Mouse (Mus musculus) lung, embryonic 14.5 days (tissue): ENCODE results near the gene Ddx25. TPM values are rescaled to one million over a fixed set of nuclear protein-coding genes. Genes with fewer than 3 reads are reported as not detected.

Experiments used
- ATAC-seq: fragments of 200-750 bp; cut with Nextera tagmentation; 2 replicates; pipeline ENCODE4 v1.8.0; 2017; ENCODE audit warnings: mild to moderate bottlenecking, moderate TSS enrichment, moderate library complexity; ENCODE audit not compliant: insufficient read depth
- DNase-seq: peaks from one replicate; pipeline ENCODE4 v3.0.0-alpha.2; 2015
- H3K27ac ChIP-seq: fragments of 300-500 bp; sonication (generic); 2 replicates; pipeline ENCODE4 v1.5.1; 2014; ENCODE audit warnings: low read depth, mild to moderate bottlenecking, moderate library complexity
- H3K27me3 ChIP-seq: fragments of 300-500 bp; sonication (generic); 2 replicates; pipeline ENCODE4 v1.6.1; 2014; ENCODE audit warnings: low read length, control low read depth; ENCODE audit not compliant: insufficient read depth
- H3K36me3 ChIP-seq: fragments of 300-500 bp; sonication (generic); 2 replicates; pipeline ENCODE4 v1.6.1; 2014; ENCODE audit warnings: control low read depth; ENCODE audit not compliant: insufficient read depth
- H3K4me1 ChIP-seq: fragments of 300-500 bp; sonication (generic); 2 replicates; pipeline ENCODE4 v1.6.1; 2014; ENCODE audit warnings: antibody characterized with exemption, control low read depth; ENCODE audit not compliant: insufficient read depth
- H3K4me2 ChIP-seq: fragments of 300-500 bp; sonication (generic); 2 replicates; pipeline ENCODE4 v1.6.1; 2014; ENCODE audit warnings: mild to moderate bottlenecking
- H3K4me3 ChIP-seq: fragments of 300-500 bp; sonication (generic); 2 replicates; pipeline ENCODE4 v1.5.1; 2014; ENCODE audit warnings: low read depth, low read length
- H3K9ac ChIP-seq: fragments of 300-500 bp; sonication (generic); 2 replicates; pipeline ENCODE4 v1.6.1; 2014
- H3K9me3 ChIP-seq: fragments of 300-500 bp; sonication (generic); 2 replicates; pipeline ENCODE4 v1.6.1; 2016; ENCODE audit warnings: low read depth, low read length, control low read depth
- CTCF ChIP-seq: IDR thresholded peaks from 2 replicates; pipeline ENCODE4 v1.5.1; 2016; ENCODE audit warnings: antibody characterized with exemption, low read depth
- WGBS: fragments of 180-500 bp; shearing (Covaris S2); extraction: QIAGEN DNeasy Blood & Tissue Kit; methylation state at CpG from one replicate; pipeline ENCODE4 v1.1.7; 2014; 5-methylcytosine and 5-hydroxymethylcytosine counted together
- polyA plus RNA-seq: library from polyadenylated mRNA; unstranded; fragments of >200 nt; fragmentation: Nextera tagmentation; extraction: Ambion mirVana; gene quantifications from 2 replicates; pipeline ENCODE4 v1.2.1, GENCODE M21; 2014

The Ddx25 gene
- polyA plus RNA-seq, 1 experiment from 2014 or later: 1.9 TPM

- ATAC-seq: no peak
- H3K36me3 ChIP-seq: no peaks in the 10 kb centered on the region
Observed at GRCm38 (mm10) chr9:35529141-35529540, 29.2 kb downstream of the Ddx25 start.

GRCm38 (mm10) chr9:35523941-35524411, 34.4 kb downstream of the Ddx25 start:
- ATAC-seq (peak; percentile 83), DNase-seq (peak; percentile 89)
- no peaks in the 10 kb centered on the region for H3K36me3 ChIP-seq
- no peak overlapping the region for H3K9ac ChIP-seq
- 18% methylated on average over 7 of the region's 7 CpGs for WGBS
- H3K9me3 ChIP-seq: no peaks in the 10 kb centered on the region
- H3K4me1 ChIP-seq: peaks cover 3% of the 10 kb centered on the region
- peak; percentile 86 for TF ChIP-seq CTCF
- 0 out of 2 replicates have a peak overlapping the region, but pooled peaks have one; percentile 4 for H3K4me2 ChIP-seq
- H3K27ac ChIP-seq: no peak overlapping the region; the same call in 1 of the 2 replicates
- no peak overlapping the region for H3K4me3 ChIP-seq
- H3K27me3 ChIP-seq: no peaks in the 10 kb centered on the region

More at GRCm38 (mm10) chr9:35529141-35529540, 29.2 kb downstream of the Ddx25 start:
- WGBS: 43% methylated on average over 3 of the region's 3 CpGs
- no peaks in the 10 kb centered on the region for H3K27me3 ChIP-seq
- H3K9ac ChIP-seq: no peak overlapping the region
- no peak for DNase-seq
- peaks cover 2% of the 10 kb centered on the region; the same call in 1 of the 2 replicates for H3K4me1 ChIP-seq
- H3K27ac ChIP-seq: no peak overlapping the region; the same call in 1 of the 2 replicates
- no peak overlapping the region for H3K4me2 ChIP-seq
- H3K9me3 ChIP-seq: no peaks in the 10 kb centered on the region
- TF ChIP-seq CTCF: no peak
- H3K4me3 ChIP-seq: no peak overlapping the region

- peak; percentile 82 for DNase-seq
- 24% methylated on average over 5 of the region's 5 CpGs for WGBS
Observed at GRCm38 (mm10) chr9:35523541-35523940, 34.8 kb downstream of the Ddx25 start.

GRCm38 (mm10) chr9:35522821-35523515, 35.4 kb downstream of the Ddx25 start:
- Histone ChIP-seq H3K4me2 (no peak overlapping the region), H3K27ac (no peak overlapping the region), H3K36me3 (no peaks in the 10 kb centered on the region), H3K9me3 (no peaks in the 10 kb centered on the region), H3K4me3 (no peak overlapping the region), H3K27me3 (no peaks in the 10 kb centered on the region), H3K9ac (no peak overlapping the region), H3K4me1 (peaks cover 3% of the 10 kb centered on the region)
- TF ChIP-seq CTCF: no peak
- ATAC-seq (peak; percentile 22; the same call in 1 of the 2 replicates), DNase-seq (peak; percentile 41)
- 63% methylated on average over 1 of the region's 1 CpGs for WGBS

More at GRCm38 (mm10) chr9:35523541-35523940, 34.8 kb downstream of the Ddx25 start:
- ATAC-seq: peak; percentile 86
- no peak overlapping the region; the same call in 1 of the 2 replicates for H3K27ac ChIP-seq
- TF ChIP-seq CTCF: no peak
- H3K27me3 ChIP-seq: no peaks in the 10 kb centered on the region
- H3K4me1 ChIP-seq: peaks cover 3% of the 10 kb centered on the region
- no peak overlapping the region for H3K4me3 ChIP-seq
- no peak overlapping the region for H3K4me2 ChIP-seq
- no peaks in the 10 kb centered on the region for H3K9me3 ChIP-seq
- H3K36me3 ChIP-seq: no peaks in the 10 kb centered on the region
- no peak overlapping the region for H3K9ac ChIP-seq

- Histone ChIP-seq H3K4me1 (peaks cover 3% of the 10 kb centered on the region), H3K9ac (no peak overlapping the region), H3K27me3 (no peaks in the 10 kb centered on the region), H3K9me3 (no peaks in the 10 kb centered on the region), H3K4me2 (no peak overlapping the region), H3K4me3 (no peak overlapping the region), H3K36me3 (no peaks in the 10 kb centered on the region), H3K27ac (no peak overlapping the region)
- no peak for ATAC-seq
- no peak for TF ChIP-seq CTCF
- WGBS: 66% methylated on average over 2 of the region's 2 CpGs
- DNase-seq: no peak
Observed at GRCm38 (mm10) chr9:35522241-35522640, 36.1 kb downstream of the Ddx25 start.

- Histone ChIP-seq H3K9ac (no peak overlapping the region), H3K4me2 (no peak overlapping the region), H3K9me3 (no peaks in the 10 kb centered on the region), H3K27me3 (no peaks in the 10 kb centered on the region), H3K4me3 (no peak overlapping the region), H3K27ac (no peak overlapping the region), H3K36me3 (no peaks in the 10 kb centered on the region), H3K4me1 (peaks cover 3% of the 10 kb centered on the region)
- DNase-seq: no peak
- ATAC-seq: no peak
- WGBS: 68% methylated on average over 6 of the region's 6 CpGs
- TF ChIP-seq CTCF: no peak
Observed at GRCm38 (mm10) chr9:35520631-35521348, 37.5 kb downstream of the Ddx25 start.

- 61% methylated on average over 3 of the region's 3 CpGs for WGBS
- no peaks in the 10 kb centered on the region for H3K36me3 ChIP-seq
- DNase-seq (no peak), ATAC-seq (no peak)
- no peak within 1 kb of the TSS for H3K27ac ChIP-seq
- no peak within 1 kb of the TSS for H3K9ac ChIP-seq
- no peak within 1 kb of the TSS for H3K4me3 ChIP-seq
- H3K4me2 ChIP-seq: no peak within 1 kb of the TSS
- no peaks in the 10 kb centered on the region for H3K9me3 ChIP-seq
- H3K4me1 ChIP-seq: no peaks in the 10 kb centered on the region; the same call in 1 of the 2 replicates
- TF ChIP-seq CTCF: no peak
- no peaks in the 10 kb centered on the region for H3K27me3 ChIP-seq
Observed at GRCm38 (mm10) chr9:35518169-35518568, 40.2 kb downstream of the Ddx25 start, which contains the start of gene Gm1113. Gm1113 (minus strand) TSS chr9:35518269.
